Mouse (Mus musculus) right cerebral cortex, adult 18-20 months (tissue): ENCODE measurements at regions not wholly inside any gene's neighbourhood (a gene's known extent, or its start where the extent isn't known, plus 50 kb on each side); places are given as distances from the start of the nearest gene placed in this dataset.

ENCODE experiments used
- DNase-seq: peaks from one replicate; pipeline ENCODE4 v3.0.0; 2022; ENCODE audit warnings: mixed read lengths

DNA sequence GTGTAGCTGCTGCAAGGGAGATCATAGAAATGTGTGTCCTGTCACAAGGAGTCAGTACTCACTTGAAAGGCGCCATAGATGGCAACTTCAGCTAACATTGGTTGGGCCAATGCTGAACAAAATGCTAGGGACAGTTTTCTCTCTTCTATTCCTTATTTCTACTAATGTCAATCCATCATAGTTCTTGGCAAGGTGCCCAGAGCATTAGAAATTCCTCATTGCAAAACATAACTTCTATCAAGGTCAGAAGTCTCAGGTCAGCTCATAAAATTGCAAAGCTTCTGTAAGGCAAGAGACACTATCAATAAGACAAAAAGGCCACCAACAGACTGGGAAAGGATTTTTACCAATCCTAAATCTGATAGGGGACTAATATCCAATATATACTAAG is 106.3 kb downstream of the D1Ertd622e start:
- DNase-seq = no peak

DNA sequence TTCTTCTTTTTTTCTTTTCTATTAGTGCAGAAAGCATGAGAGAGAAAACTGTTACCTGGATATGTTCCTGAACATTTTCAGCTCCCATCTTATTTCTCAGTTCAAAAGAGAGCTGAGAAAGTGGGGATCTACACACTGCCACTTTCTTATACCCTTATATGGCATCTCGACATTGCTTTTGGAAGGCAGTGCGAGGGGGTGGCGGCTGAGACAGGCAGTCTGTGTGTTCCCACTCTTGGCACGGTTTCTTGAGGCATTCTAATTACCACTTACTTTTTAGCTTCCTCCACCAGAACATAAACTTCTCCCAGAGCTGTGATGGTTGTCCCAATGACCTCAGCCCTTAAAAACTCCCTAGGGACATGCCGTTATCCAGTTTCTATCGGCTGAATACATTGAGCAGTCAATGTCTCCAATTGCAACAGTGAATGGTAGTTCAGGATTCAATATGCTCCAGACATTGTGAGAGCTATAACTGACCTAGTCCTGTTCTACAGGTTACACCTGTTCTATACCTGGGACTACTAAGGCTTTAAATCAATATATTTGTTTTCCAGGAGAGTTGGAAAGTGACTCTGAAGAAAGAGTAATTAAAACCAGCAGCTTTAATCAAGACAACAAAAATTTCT is 106.8 kb downstream of the D1Ertd622e start:
- DNase-seq = peak; percentile 85

DNA sequence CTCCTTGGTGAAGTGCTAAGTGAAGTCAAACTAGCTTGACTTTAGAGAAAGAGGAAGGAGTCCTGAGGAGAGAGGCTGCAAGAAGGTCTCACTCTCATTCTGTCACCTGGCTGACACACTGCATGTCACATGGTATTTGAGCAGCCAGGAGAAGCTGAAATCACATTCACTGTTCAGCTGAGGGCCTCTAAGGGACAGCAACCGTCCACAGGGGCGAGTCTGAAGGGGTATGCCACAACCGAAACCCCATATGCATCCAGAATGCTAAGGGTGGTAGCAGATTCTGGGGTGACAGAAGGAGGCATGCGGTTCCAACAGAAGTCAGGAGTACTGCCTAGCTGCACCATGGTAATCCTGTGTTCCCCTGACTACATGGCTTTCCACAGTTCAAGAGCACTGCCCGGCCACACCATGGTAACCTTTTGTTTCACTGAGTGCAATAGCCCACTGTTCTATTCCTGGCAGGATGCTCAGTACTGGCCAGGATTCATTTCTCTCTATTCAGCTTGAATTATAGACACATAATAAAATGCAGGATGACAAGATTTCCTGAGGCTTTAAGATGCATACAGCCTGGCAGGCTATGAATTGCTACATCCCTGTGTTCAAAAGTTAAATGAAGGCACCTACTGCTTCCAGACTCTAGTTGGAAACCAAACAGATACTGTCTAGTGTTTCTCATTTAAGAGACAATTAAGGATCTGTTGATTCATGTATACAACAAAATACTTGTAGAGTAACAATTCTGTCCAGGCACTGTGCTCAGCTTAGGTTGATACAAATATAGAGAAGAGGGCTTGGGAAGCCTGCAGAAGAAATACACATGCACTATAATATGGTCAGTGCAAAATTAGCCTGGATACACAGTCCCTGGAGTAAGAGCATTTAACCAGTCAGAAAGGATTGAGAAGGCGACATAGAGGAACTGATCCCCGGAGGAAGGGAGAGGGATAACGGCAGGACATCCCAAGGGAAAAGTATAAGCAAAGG is 108.1 kb downstream of the D1Ertd622e start:
- peak; percentile 6 for DNase-seq

DNA sequence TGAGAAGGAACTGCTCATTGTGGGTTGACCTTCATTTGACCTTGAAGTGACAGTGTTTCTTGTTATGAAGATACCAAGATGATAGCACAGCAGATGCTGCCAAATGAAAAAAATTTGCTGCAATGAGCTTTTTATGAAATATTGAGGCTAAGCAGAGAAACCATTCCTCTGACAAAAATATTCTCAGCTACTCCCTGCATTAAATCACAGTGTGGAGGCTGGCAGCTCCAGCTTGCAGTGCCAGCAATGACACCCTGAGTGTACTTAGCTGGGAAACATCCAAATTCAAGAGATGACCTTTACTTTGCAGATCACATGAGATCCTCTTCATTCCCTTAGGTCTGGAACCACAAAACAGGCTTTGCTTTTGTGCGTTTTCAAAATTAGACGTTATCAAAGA is 109.0 kb downstream of the D1Ertd622e start:
- DNase-seq = peak; percentile 64

DNA sequence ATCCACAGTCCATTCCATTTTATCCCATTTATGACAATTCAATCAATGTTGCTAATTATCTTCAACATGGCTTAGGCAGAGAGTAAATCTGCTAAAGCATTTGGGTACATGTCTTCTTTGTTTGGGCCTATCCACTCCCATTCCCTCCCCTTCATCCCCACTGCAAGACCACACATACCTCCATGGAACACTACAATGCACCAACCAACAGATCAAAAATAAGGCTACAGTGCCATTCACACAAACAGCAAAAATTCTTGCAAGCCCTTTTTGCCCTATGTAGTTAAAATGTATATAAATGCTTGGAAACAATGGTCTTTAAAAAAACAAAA is 120.7 kb downstream of the D1Ertd622e start:
- no peak for DNase-seq

DNA sequence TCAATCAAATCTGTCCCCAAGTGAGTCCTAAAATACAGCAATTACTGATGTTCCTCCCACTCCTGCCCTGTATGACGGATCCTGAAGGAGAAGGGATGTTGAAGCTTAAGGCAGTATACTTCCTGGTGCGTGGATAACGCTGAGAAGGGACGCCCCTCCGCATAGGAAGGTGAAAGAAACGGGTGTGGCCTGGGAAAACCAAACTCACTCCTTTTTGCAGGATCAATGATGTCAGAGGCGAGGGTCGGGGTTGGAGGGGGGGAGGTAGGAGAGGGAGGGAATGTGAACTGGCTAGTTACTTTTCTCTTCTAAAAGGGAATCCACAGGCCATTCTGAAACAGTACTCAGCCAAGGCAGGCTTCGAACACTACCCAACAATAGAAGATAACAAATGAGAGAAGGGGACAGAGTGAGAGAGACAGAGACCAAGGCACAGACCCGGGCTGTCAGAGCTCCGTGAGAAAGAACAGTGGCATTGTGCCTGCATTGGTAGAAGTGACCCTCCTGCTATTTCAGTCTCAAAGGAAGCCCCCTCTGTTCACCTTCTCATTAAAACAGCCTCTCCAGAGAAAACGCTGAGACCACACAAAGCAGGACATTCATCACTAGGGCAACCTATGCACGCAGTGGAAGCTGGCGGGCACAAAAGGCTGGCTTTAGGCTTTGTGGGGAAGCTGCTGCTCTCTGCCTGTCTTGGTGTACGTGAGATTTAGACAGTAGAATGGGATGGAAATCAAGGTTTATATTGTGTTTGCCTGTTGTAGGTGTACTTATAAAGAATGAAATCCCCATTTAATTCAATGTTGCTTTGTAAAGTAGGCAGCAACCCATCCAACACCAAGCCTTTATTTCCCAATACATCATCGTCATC is 121.3 kb downstream of the D1Ertd622e start:
- no peak for DNase-seq

DNA sequence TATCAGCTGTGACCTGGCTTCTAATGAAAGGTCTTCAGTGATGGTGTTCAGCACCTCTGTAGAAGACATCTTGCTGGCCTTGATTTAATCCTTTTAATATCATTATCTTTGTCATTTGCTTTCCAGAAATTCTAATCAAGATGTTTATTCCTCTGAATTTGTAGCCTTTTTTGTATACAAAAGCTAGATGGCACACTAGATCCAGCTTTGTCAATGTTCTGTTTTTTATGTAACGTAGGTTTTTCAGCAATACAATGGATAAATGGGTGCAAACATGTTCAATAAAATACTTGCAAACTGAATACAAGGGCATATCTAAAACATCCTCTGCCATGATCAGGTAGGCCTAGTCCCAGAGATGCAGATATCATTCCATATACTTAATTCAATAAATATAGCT is 165.0 kb downstream of the D1Ertd622e start:
- DNase-seq = no peak

DNA sequence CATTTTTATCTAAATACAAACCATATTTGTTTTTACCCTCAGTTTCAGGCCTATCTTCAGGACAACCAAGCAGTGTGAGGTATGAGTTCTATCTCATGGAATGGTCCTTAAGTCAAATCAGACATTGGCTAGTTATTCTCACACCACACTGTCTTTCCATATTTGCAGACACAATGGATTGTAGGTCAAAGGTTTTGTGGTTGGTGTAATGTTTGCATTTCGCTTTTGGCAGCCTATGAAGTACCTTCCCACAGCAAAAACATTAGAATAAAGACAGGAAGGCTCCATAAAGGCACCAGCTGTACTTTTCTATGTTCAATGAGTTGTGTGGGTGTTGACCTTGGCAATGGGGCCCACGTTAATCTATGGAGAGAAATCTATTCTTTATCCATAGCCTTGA is 182.0 kb downstream of the D1Ertd622e start:
- DNase-seq = no peak
